Mouse (Mus musculus) CD8-positive naive resting alpha-beta T cell, adult 2 months (primary cell): ENCODE measurements around the gene Zfp526.
"Not testable (repeated sequence)": the region's sequence is repeated elsewhere in the genome, so short reads cannot be mapped to it uniquely, and the experiment has no call there.

Experiments
- DNase-seq, 2 experiments: peaks; one replicate each; pipeline ENCODE4 v3.0.0; 2022; ENCODE audit warnings: low read depth in 2 of 2, low spot score in 2 of 2

The Zfp526 gene

GRCm38 (mm10) chr7:25238829-25239623 lies 17.8 kb downstream of the Zfp526 start:
- peak; percentile 80 to 82 for DNase-seq

- no peak for DNase-seq
Observed at GRCm38 (mm10) chr7:25240631-25241030, 19.4 kb downstream of the Zfp526 start.

GRCm38 (mm10) chr7:25241062-25241461 lies 19.8 kb downstream of the Zfp526 start:
- no peak for DNase-seq

GRCm38 (mm10) chr7:25243361-25243760 lies 22.1 kb downstream of the Zfp526 start:
- DNase-seq: no peak

- DNase-seq: no peak
Observed at GRCm38 (mm10) chr7:25244562-25245369, 23.5 kb downstream of the Zfp526 start.

GRCm38 (mm10) chr7:25246079-25246758 lies 25.0 kb downstream of the Zfp526 start:
- DNase-seq: no peak

- no peak for DNase-seq
Observed at GRCm38 (mm10) chr7:25246759-25247137, 25.5 kb downstream of the Zfp526 start.

GRCm38 (mm10) chr7:25247498-25247897 lies 26.3 kb downstream of the Zfp526 start:
- no peak for DNase-seq

- no peak for DNase-seq
Observed at GRCm38 (mm10) chr7:25248018-25248647, 26.9 kb downstream of the Zfp526 start.

- no peak for DNase-seq
Observed at GRCm38 (mm10) chr7:25248846-25249313, 27.7 kb downstream of the Zfp526 start.

- DNase-seq: peak; percentile 44 to 50
Observed at GRCm38 (mm10) chr7:25249314-25250140, 28.3 kb downstream of the Zfp526 start.

- peak; percentile 90 to 91 for DNase-seq
Observed at GRCm38 (mm10) chr7:25250141-25250972, 29.1 kb downstream of the Zfp526 start, which contains the start of gene Erf. Erf (minus strand) TSS chr7:25250761.

GRCm38 (mm10) chr7:25251071-25251791 lies 30.0 kb downstream of the Zfp526 start:
- DNase-seq: no peak

- no peak for DNase-seq
Observed at GRCm38 (mm10) chr7:25251822-25252221, 30.6 kb downstream of the Zfp526 start.

GRCm38 (mm10) chr7:25261896-25262295 lies 40.7 kb downstream of the Zfp526 start:
- DNase-seq: no peak

- DNase-seq: no peak
Observed at GRCm38 (mm10) chr7:25263968-25264870, 43.0 kb downstream of the Zfp526 start.

- not testable (repeated sequence) for DNase-seq
Observed at GRCm38 (mm10) chr7:25265743-25266142, 44.5 kb downstream of the Zfp526 start.
